Mouse (Mus musculus): ENCODE data around the gene Rsrc2. TPM values are rescaled to one million over a fixed set of nuclear protein-coding genes. Genes with fewer than 3 reads are reported as not detected.

Gene Rsrc2
- polyA plus RNA-seq, 1 experiment from 2014 or later = 130 TPM

DNA sequence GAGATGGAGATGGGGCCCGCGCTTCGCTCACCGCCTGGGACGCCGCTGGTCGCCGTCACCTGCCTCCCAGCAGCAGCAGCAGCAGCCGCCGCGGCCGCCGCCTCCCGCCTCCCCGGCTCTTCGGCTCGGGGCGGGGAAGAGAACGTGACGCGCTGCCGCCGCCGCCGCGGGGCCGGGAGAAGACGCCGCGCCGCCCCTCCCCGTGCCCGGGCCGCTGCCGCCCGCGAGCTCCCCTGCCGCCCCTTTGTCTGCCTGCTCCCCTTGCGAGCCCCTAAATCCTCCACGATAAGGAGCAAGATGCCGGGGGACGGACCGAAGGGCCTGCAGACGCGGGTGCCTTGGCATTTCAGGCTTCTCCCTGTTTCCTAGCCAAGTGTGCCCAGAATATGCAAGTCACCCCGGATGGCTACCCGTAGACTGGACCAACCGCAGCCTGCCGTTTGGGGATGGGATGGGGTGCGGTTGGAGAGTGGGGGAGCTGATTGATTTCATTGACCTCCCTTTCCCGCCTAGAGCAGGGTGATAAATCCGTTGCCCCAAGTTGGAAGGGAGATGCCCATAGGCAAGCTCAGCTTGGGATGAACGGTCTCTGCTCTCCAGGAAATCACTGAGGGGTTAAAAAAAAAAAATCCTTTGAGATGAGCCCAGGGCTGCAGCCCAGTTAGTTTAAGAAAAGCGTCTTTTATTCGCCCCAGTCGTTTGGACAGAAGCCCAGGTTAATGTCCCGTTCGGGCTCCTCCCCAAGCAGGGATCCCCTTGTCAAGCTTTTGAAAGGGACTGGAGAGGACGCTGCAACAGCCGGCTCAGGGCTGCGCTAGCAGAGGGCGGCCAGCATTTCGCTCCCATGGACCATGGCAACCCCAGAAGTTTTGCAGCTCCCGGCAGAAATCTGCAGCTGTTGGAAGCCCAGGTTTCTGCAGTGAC, 64.7 kb downstream of the Rsrc2 start, which contains the start of gene Clip1:
TSS of gene Clip1 (minus strand) at position 398 of the 924 bp plus-strand sequence.
- DNase-seq (ENCODE audit: extremely low spot score, low spot score) = peak; percentile 61
- Histone ChIP-seq H3K36me3 (replicated peaks) (no peaks in the 10 kb centered on the region), H3K9me3 (no peaks in the 10 kb centered on the region), H3K27me3 (ENCODE audit: poor library complexity, severe bottlenecking) (no peaks in the 10 kb centered on the region), H3K4me1 (peaks cover 37% of the 10 kb centered on the region), H3K4me3 (peak within 1 kb of the TSS; percentile 99), H3K27ac (peak within 1 kb of the TSS; percentile 100)
- under 1% methylated on average over 64 of the region's 64 CpGs for WGBS

GRCm38 (mm10) chr5:123683377-123684220, 65.6 kb downstream of the Rsrc2 start:
- under 1% methylated on average over 88 of the region's 92 CpGs for WGBS
- H3K36me3 ChIP-seq (replicated peaks) = peaks cover 2% of the 10 kb centered on the region
- H3K4me3 ChIP-seq = peak overlapping the region; percentile 99
- peak overlapping the region; percentile 100 for H3K27ac ChIP-seq
- H3K9me3 ChIP-seq = no peaks in the 10 kb centered on the region
- H3K4me1 ChIP-seq = peaks cover 37% of the 10 kb centered on the region
- no peaks in the 10 kb centered on the region for H3K27me3 ChIP-seq (ENCODE audit: poor library complexity, severe bottlenecking)
- DNase-seq (ENCODE audit: extremely low spot score, low spot score) = peak; percentile 70

DNA sequence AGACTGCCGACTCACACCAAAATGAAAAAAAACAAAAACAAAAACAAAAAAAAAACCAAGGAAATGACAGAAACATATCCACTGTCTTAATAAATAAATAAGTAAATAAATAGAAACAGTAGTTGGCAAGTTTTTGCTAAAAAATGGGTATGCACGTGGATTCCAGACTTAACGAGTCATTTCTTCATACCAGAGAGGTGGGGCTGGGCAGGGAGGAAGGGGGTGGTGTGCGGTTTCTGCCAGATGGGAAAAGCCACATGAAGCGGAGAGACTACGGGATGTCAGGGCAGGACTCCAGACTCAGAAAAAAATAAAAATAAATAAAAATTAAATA, 66.2 kb downstream of the Rsrc2 start:
- Histone ChIP-seq H3K4me1 (peaks cover 37% of the 10 kb centered on the region), H3K4me3 (peak overlapping the region; percentile 99), H3K27ac (peak overlapping the region; percentile 100), H3K36me3 (replicated peaks) (peaks cover 4% of the 10 kb centered on the region), H3K9me3 (no peaks in the 10 kb centered on the region), H3K27me3 (ENCODE audit: poor library complexity, severe bottlenecking) (no peaks in the 10 kb centered on the region)
- WGBS = 5% methylated on average over 6 of the region's 6 CpGs
- no peak for DNase-seq (ENCODE audit: extremely low spot score, low spot score)

- Histone ChIP-seq H3K4me3 (peak overlapping the region; percentile 99), H3K9me3 (no peaks in the 10 kb centered on the region), H3K27me3 (ENCODE audit: poor library complexity, severe bottlenecking) (no peaks in the 10 kb centered on the region)
Observed at GRCm38 (mm10) chr5:123682372-123682771, 66.8 kb downstream of the Rsrc2 start.

GRCm38 (mm10) chr5:123679546-123680263, 69.5 kb downstream of the Rsrc2 start:
- H3K27me3 ChIP-seq (ENCODE audit: poor library complexity, severe bottlenecking) = no peaks in the 10 kb centered on the region
- WGBS = 78% methylated on average over 5 of the region's 5 CpGs
- H3K4me1 ChIP-seq = peaks cover 32% of the 10 kb centered on the region

More at GRCm38 (mm10) chr5:123682372-123682771, 66.8 kb downstream of the Rsrc2 start:
- Histone ChIP-seq H3K4me1 (peaks cover 37% of the 10 kb centered on the region), H3K36me3 (replicated peaks) (peaks cover 5% of the 10 kb centered on the region), H3K27ac (no peak overlapping the region)
- WGBS = 55% methylated on average over 4 of the region's 4 CpGs
- no peak for DNase-seq (ENCODE audit: extremely low spot score, low spot score)

GRCm38 (mm10) chr5:123679106-123679505, 70.1 kb downstream of the Rsrc2 start:
- H3K27me3 ChIP-seq (ENCODE audit: poor library complexity, severe bottlenecking) = no peaks in the 10 kb centered on the region
- no peaks in the 10 kb centered on the region for H3K9me3 ChIP-seq
- no peak for DNase-seq (ENCODE audit: extremely low spot score, low spot score)
- WGBS = 89% methylated on average over 3 of the region's 3 CpGs
- H3K4me3 ChIP-seq = no peak overlapping the region
- peaks cover 17% of the 10 kb centered on the region for H3K36me3 ChIP-seq (replicated peaks)
- H3K27ac ChIP-seq = no peak overlapping the region
- H3K4me1 ChIP-seq = peaks cover 31% of the 10 kb centered on the region

More at GRCm38 (mm10) chr5:123679546-123680263, 69.5 kb downstream of the Rsrc2 start:
- Histone ChIP-seq H3K9me3 (no peaks in the 10 kb centered on the region), H3K27ac (no peak overlapping the region), H3K36me3 (replicated peaks) (peaks cover 17% of the 10 kb centered on the region), H3K4me3 (no peak overlapping the region)
- no peak for DNase-seq (ENCODE audit: extremely low spot score, low spot score)

Other genes with a start within 250 kb of the Rsrc2 start
- 1.1 and 1.7 TPM in 2 replicates for gene B3gnt4, start 239.0 kb downstream of the Rsrc2 start, polyA plus RNA-seq (2016; fragmentation: Nextera tagmentation; extraction: Ambion mirVana)
- gene Diablo, start 225.2 kb downstream of the Rsrc2 start, polyA plus RNA-seq (2016; fragmentation: Nextera tagmentation; extraction: Ambion mirVana) = 148 TPM in 2 replicates
- gene Gm49027, start 223.9 kb downstream of the Rsrc2 start, polyA plus RNA-seq (2016; fragmentation: Nextera tagmentation; extraction: Ambion mirVana) = 0.47 TPM in 1 of 2 replicates, not detected in the other
- 31.1 and 34.5 TPM in 2 replicates for gene Vps33a, start 176.4 kb downstream of the Rsrc2 start, polyA plus RNA-seq (2016; fragmentation: Nextera tagmentation; extraction: Ambion mirVana)
- gene Clip1, start 64.8 kb downstream of the Rsrc2 start, polyA plus RNA-seq (2016; fragmentation: Nextera tagmentation; extraction: Ambion mirVana) = 55.6 and 55.8 TPM in 2 replicates
- 90.6 and 92.2 TPM in 2 replicates for gene Zcchc8, start 28.3 kb downstream of the Rsrc2 start, polyA plus RNA-seq (2016; fragmentation: Nextera tagmentation; extraction: Ambion mirVana)
- 51.3 and 52.1 TPM in 2 replicates for gene Kntc1, start 302 bp upstream of the Rsrc2 start, polyA plus RNA-seq (2016; fragmentation: Nextera tagmentation; extraction: Ambion mirVana)
- gene Hcar2, start 116.1 kb upstream of the Rsrc2 start, polyA plus RNA-seq (2016; fragmentation: Nextera tagmentation; extraction: Ambion mirVana) = not detected in 2 replicates
- not detected in 2 replicates for gene Hcar1, start 130.6 kb upstream of the Rsrc2 start, polyA plus RNA-seq (2016; fragmentation: Nextera tagmentation; extraction: Ambion mirVana)
- gene Denr, start 157.8 kb upstream of the Rsrc2 start, polyA plus RNA-seq (2016; fragmentation: Nextera tagmentation; extraction: Ambion mirVana) = 177 and 188 TPM in 2 replicates
- gene Gm43518, start 178.0 kb upstream of the Rsrc2 start, polyA plus RNA-seq (2016; fragmentation: Nextera tagmentation; extraction: Ambion mirVana) = 1.7 TPM in 2 replicates
- 5.0 and 7.0 TPM in 2 replicates for gene Ccdc62, start 181.3 kb upstream of the Rsrc2 start, polyA plus RNA-seq (2016; fragmentation: Nextera tagmentation; extraction: Ambion mirVana)
- gene Hip1r, start 224.2 kb upstream of the Rsrc2 start, polyA plus RNA-seq (2016; fragmentation: Nextera tagmentation; extraction: Ambion mirVana) = 7.7 and 11.1 TPM in 2 replicates

Measured in forebrain, embryonic 10.5 days (tissue).